Mouse (Mus musculus): ENCODE measurements around the gene Neurl1b.

Gene Neurl1b

GRCm38 (mm10) chr17:26396765-26397164 is 17.9 kb upstream of the Neurl1b start:
- DNase-seq (ENCODE audit: low read depth, low spot score) = no peak

GRCm38 (mm10) chr17:26397339-26397738 is 17.3 kb upstream of the Neurl1b start:
- no peak for DNase-seq (ENCODE audit: low read depth, low spot score)

GRCm38 (mm10) chr17:26405340-26406100 is 9.1 kb upstream of the Neurl1b start:
- DNase-seq (ENCODE audit: low read depth, low spot score) = no peak

GRCm38 (mm10) chr17:26412967-26413366 is 1.7 kb upstream of the Neurl1b start:
- no peak for DNase-seq (ENCODE audit: low read depth, low spot score)

GRCm38 (mm10) chr17:26414184-26414522 is 476 bp upstream of the Neurl1b start:
- DNase-seq (ENCODE audit: low read depth, low spot score) = no peak

- no peak for DNase-seq (ENCODE audit: low read depth, low spot score)
Measured at GRCm38 (mm10) chr17:26415355-26415865, 781 bp downstream of the Neurl1b start.

GRCm38 (mm10) chr17:26416141-26416540 is 1.5 kb downstream of the Neurl1b start:
- DNase-seq (ENCODE audit: low read depth, low spot score) = no peak

- DNase-seq (ENCODE audit: low read depth, low spot score) = no peak
Measured at GRCm38 (mm10) chr17:26417770-26418421, 3.3 kb downstream of the Neurl1b start.

- no peak for DNase-seq (ENCODE audit: low read depth, low spot score)
Measured at GRCm38 (mm10) chr17:26420491-26421247, 6.0 kb downstream of the Neurl1b start.

- DNase-seq (ENCODE audit: low read depth, low spot score) = peak; percentile 57
Measured at GRCm38 (mm10) chr17:26421561-26421960, 6.9 kb downstream of the Neurl1b start.

GRCm38 (mm10) chr17:26422390-26422789 is 7.8 kb downstream of the Neurl1b start:
- DNase-seq (ENCODE audit: low read depth, low spot score) = no peak

- DNase-seq (ENCODE audit: low read depth, low spot score) = no peak
Measured at GRCm38 (mm10) chr17:26423967-26424641, 9.5 kb downstream of the Neurl1b start.

GRCm38 (mm10) chr17:26424973-26425735 is 10.5 kb downstream of the Neurl1b start:
- DNase-seq (ENCODE audit: low read depth, low spot score) = no peak

GRCm38 (mm10) chr17:26433295-26433694 is 18.7 kb downstream of the Neurl1b start:
- DNase-seq (ENCODE audit: low read depth, low spot score) = no peak

GRCm38 (mm10) chr17:26437089-26437815 is 22.6 kb downstream of the Neurl1b start:
- DNase-seq (ENCODE audit: low read depth, low spot score) = no peak

- DNase-seq (ENCODE audit: low read depth, low spot score) = no peak
Measured at GRCm38 (mm10) chr17:26439001-26439400, 24.4 kb downstream of the Neurl1b start.

GRCm38 (mm10) chr17:26441024-26441423 is 26.4 kb downstream of the Neurl1b start:
- DNase-seq (ENCODE audit: low read depth, low spot score) = no peak

GRCm38 (mm10) chr17:26442197-26442596 is 27.6 kb downstream of the Neurl1b start:
- DNase-seq (ENCODE audit: low read depth, low spot score) = no peak

GRCm38 (mm10) chr17:26443865-26444264 is 29.2 kb downstream of the Neurl1b start:
- no peak for DNase-seq (ENCODE audit: low read depth, low spot score)

- DNase-seq (ENCODE audit: low read depth, low spot score) = no peak
Measured at GRCm38 (mm10) chr17:26449472-26449871, 34.8 kb downstream of the Neurl1b start.
